Mouse (Mus musculus) lung, embryonic 14.5 days (tissue): ENCODE results near the gene Cilp2. TPM values are rescaled to one million over a fixed set of nuclear protein-coding genes. Genes with fewer than 3 reads are reported as not detected.

Source experiments
- ATAC-seq: fragments of 200-750 bp; cut with Nextera tagmentation; 2 replicates; pipeline ENCODE4 v1.8.0; 2017; ENCODE audit warnings: mild to moderate bottlenecking, moderate TSS enrichment, moderate library complexity; ENCODE audit not compliant: insufficient read depth
- DNase-seq: peaks from one replicate; pipeline ENCODE4 v3.0.0-alpha.2; 2015
- H3K27ac ChIP-seq: fragments of 300-500 bp; sonication (generic); 2 replicates; pipeline ENCODE4 v1.5.1; 2014; ENCODE audit warnings: low read depth, mild to moderate bottlenecking, moderate library complexity
- H3K27me3 ChIP-seq: fragments of 300-500 bp; sonication (generic); 2 replicates; pipeline ENCODE4 v1.6.1; 2014; ENCODE audit warnings: low read length, control low read depth; ENCODE audit not compliant: insufficient read depth
- H3K36me3 ChIP-seq: fragments of 300-500 bp; sonication (generic); 2 replicates; pipeline ENCODE4 v1.6.1; 2014; ENCODE audit warnings: control low read depth; ENCODE audit not compliant: insufficient read depth
- H3K4me1 ChIP-seq: fragments of 300-500 bp; sonication (generic); 2 replicates; pipeline ENCODE4 v1.6.1; 2014; ENCODE audit warnings: antibody characterized with exemption, control low read depth; ENCODE audit not compliant: insufficient read depth
- H3K4me2 ChIP-seq: fragments of 300-500 bp; sonication (generic); 2 replicates; pipeline ENCODE4 v1.6.1; 2014; ENCODE audit warnings: mild to moderate bottlenecking
- H3K4me3 ChIP-seq: fragments of 300-500 bp; sonication (generic); 2 replicates; pipeline ENCODE4 v1.5.1; 2014; ENCODE audit warnings: low read depth, low read length
- H3K9ac ChIP-seq: fragments of 300-500 bp; sonication (generic); 2 replicates; pipeline ENCODE4 v1.6.1; 2014
- H3K9me3 ChIP-seq: fragments of 300-500 bp; sonication (generic); 2 replicates; pipeline ENCODE4 v1.6.1; 2016; ENCODE audit warnings: low read depth, low read length, control low read depth
- CTCF ChIP-seq: IDR thresholded peaks from 2 replicates; pipeline ENCODE4 v1.5.1; 2016; ENCODE audit warnings: antibody characterized with exemption, low read depth
- WGBS: fragments of 180-500 bp; shearing (Covaris S2); extraction: QIAGEN DNeasy Blood & Tissue Kit; methylation state at CpG from one replicate; pipeline ENCODE4 v1.1.7; 2014; 5-methylcytosine and 5-hydroxymethylcytosine counted together
- polyA plus RNA-seq: library from polyadenylated mRNA; unstranded; fragments of >200 nt; fragmentation: Nextera tagmentation; extraction: Ambion mirVana; gene quantifications from 2 replicates; pipeline ENCODE4 v1.2.1, GENCODE M21; 2014

Cilp2 gene
- polyA plus RNA-seq: 0.25 and 0.31 TPM in 2 replicates

DNA sequence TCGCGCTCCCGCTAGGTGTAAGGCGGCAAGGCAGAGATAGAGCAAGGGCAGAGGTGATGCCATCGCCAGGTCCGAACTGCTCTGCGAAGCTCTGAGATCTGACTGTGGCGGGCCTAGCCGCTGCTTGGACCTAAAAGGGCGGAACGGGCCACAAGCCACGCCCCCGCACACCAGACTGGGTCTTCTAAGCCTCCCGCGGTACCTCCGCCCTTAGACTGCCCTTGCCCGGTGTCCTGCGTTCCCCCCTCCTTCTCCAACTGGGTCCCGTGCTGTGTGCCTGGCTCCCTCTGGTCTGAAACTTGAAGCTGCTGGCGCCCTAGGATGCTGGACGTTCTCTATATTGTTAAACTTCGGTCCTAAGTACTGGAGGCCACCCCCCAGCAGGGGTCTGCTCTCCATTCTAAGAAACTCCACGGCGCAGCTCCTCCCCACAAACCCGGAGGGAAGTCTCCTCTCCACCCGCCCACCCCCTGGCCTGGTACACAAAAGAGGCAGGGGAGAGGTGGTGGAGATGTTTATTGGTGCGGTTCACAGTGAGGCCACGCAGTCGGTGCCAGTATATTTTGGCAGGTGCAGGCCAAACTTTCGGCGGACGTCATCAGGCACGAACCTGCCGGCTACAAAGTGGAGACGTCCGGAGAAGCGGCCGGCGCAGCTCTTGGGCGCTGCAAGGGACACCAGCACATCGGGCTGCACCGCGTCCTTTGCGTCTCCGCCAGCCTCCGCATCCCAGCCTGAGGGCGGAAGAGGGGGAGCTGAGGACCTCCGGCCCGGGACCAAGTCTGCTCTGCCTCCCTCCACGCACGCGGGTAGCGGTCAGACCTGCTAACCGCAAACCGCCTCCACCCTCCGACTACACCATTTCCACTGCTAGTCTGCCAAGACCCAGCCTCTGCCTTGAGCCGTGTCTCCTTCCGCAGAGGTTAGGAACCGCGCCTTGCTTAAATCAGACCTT, at the start of gene Cilp2:
TSS of gene Cilp2 (minus strand) at position 399 of the 955 bp plus-strand sequence.
- peak within 1 kb of the TSS; percentile 53 for H3K4me2 ChIP-seq
- no peaks in the 10 kb centered on the region for H3K36me3 ChIP-seq
- no peaks in the 10 kb centered on the region for H3K4me1 ChIP-seq
- WGBS: under 1% methylated on average over 59 of the region's 60 CpGs
- peak; percentile 22; the same call in 1 of the 2 replicates for ATAC-seq
- peak within 1 kb of the TSS; percentile 29 for H3K4me3 ChIP-seq
- H3K9me3 ChIP-seq: no peaks in the 10 kb centered on the region
- no peak within 1 kb of the TSS for H3K9ac ChIP-seq
- DNase-seq: peak; percentile 42
- H3K27ac ChIP-seq: no peak within 1 kb of the TSS
- H3K27me3 ChIP-seq: peaks cover 84% of the 10 kb centered on the region
- no peak for TF ChIP-seq CTCF

DNA sequence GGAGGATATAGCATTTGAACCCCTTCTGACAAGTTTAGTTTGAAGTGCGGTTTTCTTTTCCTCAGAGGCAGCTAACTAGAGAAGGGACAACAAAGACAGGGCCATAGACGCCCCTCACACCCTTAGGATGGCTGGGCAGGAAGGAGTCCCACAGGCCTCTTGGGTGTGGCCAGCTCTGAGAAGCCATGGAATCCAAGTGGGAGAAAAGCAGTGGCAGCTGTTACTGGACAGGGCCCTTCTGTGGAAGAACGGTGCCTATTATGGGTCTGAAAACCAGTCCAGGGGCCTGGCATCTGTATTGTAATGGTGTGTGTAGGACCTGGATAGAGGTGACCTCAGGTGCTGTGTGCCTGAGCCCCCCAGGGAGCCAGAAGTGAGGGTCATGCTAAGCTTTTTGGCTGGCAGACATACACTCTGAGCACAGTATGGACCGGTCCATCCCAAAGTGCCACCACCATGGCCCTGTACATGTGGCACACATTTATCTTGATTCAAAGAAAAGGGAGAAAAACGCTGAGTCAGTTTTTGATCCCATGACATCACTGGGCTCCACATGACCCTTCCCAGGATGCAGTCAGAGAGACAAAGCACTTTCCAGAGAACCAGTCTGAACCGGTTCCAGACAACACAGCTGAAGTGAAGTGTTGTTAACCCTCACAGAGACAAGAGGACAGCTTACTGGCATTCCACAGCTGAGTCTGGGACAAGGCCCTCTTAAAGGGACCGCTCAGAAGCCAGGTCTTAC, 48.7 kb upstream of the Cilp2 start:
- ATAC-seq: peak; percentile 93
- peak overlapping the region; percentile 17; the same call in 1 of the 2 replicates for H3K9ac ChIP-seq

DNA sequence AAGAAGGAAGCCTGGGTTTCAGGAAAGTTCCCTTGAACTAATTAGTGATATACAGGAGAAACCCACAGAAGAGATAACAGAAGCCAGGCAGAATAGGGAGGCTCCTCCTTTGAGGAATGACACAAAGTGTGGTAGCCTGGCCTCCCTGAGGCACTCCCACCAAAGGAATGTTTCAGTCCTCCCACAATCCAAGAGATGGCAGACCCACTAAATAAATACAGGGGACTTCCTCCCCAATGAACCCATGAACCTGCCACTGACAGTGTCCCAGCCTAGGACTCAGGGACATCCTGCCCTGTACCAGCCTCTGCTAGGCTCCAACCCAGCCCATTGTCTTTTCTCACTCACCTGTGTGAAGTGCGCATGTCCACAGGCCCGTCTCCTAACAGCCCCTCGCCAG, 47.9 kb upstream of the Cilp2 start:
- DNase-seq: no peak
- H3K27me3 ChIP-seq: no peaks in the 10 kb centered on the region
- TF ChIP-seq CTCF: no peak
- H3K4me1 ChIP-seq: peaks cover 18% of the 10 kb centered on the region
- H3K36me3 ChIP-seq: peaks cover 24% of the 10 kb centered on the region
- H3K9ac ChIP-seq: no peak overlapping the region
- no peak for ATAC-seq
- H3K9me3 ChIP-seq: no peaks in the 10 kb centered on the region
- no peak overlapping the region for H3K4me3 ChIP-seq
- no peak overlapping the region for H3K4me2 ChIP-seq
- H3K27ac ChIP-seq: peak overlapping the region; percentile 86; the same call in 1 of the 2 replicates
- WGBS: 83% methylated on average over 3 of the region's 3 CpGs

More for the DNA sequence above, 48.7 kb upstream of the Cilp2 start:
- Histone ChIP-seq H3K27me3 (no peaks in the 10 kb centered on the region), H3K4me1 (peaks cover 18% of the 10 kb centered on the region), H3K4me3 (no peak overlapping the region), H3K36me3 (peaks cover 24% of the 10 kb centered on the region), H3K4me2 (no peak overlapping the region), H3K9me3 (no peaks in the 10 kb centered on the region), H3K27ac (peak overlapping the region; percentile 86)
- DNase-seq: peak; percentile 91
- no peak for TF ChIP-seq CTCF
- 44% methylated on average over 7 of the region's 7 CpGs for WGBS

DNA sequence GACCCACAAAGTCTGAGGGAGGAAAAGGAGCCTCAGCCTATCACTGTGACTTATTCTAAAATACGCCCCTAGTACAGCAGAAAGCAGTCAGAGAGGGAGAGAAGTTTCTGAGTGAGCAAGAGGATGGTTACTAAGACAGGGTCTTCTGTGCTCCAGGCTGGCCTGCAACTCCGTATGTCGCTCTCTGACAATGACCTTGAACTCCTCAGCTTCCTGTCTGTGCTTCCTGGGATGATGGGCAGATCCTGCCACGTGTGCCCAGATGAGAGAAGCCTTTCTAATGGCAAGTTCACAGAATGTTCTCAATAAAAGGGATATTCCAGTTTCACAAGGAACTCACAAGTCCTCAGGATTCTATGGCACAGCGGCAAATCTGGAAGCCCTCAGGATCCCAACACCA, 47.1 kb upstream of the Cilp2 start:
- Histone ChIP-seq H3K9me3 (no peaks in the 10 kb centered on the region), H3K36me3 (peaks cover 24% of the 10 kb centered on the region), H3K4me2 (no peak overlapping the region), H3K4me3 (no peak overlapping the region), H3K27ac (no peak overlapping the region), H3K9ac (no peak overlapping the region), H3K4me1 (peaks cover 15% of the 10 kb centered on the region), H3K27me3 (no peaks in the 10 kb centered on the region)
- no peak for DNase-seq
- no peak for ATAC-seq
- TF ChIP-seq CTCF: no peak
- 74% methylated on average over 5 of the region's 5 CpGs for WGBS

DNA sequence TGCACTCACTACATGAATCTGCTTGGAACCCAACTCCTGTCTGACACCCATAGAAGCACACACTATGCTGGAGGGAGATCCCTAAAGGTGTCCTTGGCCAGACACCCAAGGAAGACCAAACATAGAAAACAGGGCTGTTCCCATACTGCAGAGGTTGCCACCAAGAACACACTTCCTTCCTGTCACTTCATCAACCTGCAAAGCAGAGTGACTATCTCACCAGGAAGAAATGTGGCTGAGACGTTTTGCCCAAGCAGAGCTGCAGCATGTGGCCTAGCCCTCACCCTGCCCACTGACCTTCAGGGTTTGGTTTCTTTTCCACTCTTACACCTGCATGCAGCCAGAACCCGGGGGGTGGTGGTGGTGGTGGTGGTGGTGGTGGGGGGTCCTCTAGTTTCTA, 46.3 kb upstream of the Cilp2 start:
- no peaks in the 10 kb centered on the region for H3K9me3 ChIP-seq

DNA sequence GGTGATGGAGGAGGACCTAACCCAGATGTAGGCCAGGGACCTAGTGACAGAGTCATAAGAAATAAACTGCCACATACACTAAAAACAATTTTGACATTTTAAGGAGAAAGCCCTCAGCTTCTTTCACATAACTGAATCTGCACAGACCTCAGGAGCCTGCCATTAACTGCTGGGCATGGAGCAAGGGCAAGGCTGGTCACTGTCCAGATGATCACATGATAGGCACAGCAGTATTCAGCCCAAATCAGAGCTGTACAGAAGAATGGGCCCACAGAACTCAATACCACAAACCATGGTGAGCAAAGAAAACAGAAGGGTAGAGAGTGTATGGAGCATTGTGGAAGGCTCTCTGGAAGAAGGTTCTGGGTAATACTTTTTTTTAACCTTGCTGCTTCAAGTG, 39.4 kb upstream of the Cilp2 start:
- Histone ChIP-seq H3K36me3 (peaks cover 8% of the 10 kb centered on the region; the same call in 1 of the 2 replicates), H3K4me2 (no peak overlapping the region), H3K4me3 (no peak overlapping the region), H3K4me1 (no peaks in the 10 kb centered on the region), H3K9me3 (no peaks in the 10 kb centered on the region), H3K27ac (no peak overlapping the region), H3K9ac (no peak overlapping the region), H3K27me3 (no peaks in the 10 kb centered on the region)
- no peak for DNase-seq
- no peak for TF ChIP-seq CTCF
- ATAC-seq: no peak

More for the DNA sequence above, 46.3 kb upstream of the Cilp2 start:
- H3K4me2 ChIP-seq: no peak overlapping the region
- H3K4me1 ChIP-seq: peaks cover 12% of the 10 kb centered on the region
- H3K27ac ChIP-seq: no peak overlapping the region
- no peaks in the 10 kb centered on the region for H3K27me3 ChIP-seq
- peaks cover 24% of the 10 kb centered on the region for H3K36me3 ChIP-seq
- no peak for ATAC-seq
- no peak overlapping the region for H3K9ac ChIP-seq
- 66% methylated on average over 2 of the region's 2 CpGs for WGBS
- no peak for DNase-seq
- no peak for TF ChIP-seq CTCF
- no peak overlapping the region for H3K4me3 ChIP-seq

DNA sequence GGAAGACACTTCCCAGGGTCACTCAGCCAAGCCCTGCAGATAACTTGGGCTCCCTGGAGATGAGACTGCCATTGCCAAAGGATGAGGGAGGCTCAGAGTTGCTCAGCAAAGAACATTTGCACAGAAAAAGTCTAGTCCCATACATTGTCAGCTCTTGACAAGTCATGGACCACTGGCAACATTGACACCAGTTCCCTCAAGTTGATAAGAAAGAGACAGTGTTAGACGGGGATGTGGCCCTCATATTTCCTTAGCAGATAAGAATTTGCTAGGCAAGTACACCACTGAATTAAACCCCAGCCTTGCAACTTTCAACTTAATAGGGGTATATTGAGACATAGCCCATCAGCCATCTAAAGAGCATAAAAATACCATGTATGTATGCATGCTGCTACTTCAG, 36.5 kb upstream of the Cilp2 start:
- H3K4me1 ChIP-seq: no peaks in the 10 kb centered on the region
- DNase-seq (no peak), ATAC-seq (no peak)
- no peak for TF ChIP-seq CTCF
- no peak overlapping the region for H3K4me2 ChIP-seq
- peaks cover 8% of the 10 kb centered on the region; the same call in 1 of the 2 replicates for H3K36me3 ChIP-seq
- no peaks in the 10 kb centered on the region for H3K27me3 ChIP-seq
- no peak overlapping the region for H3K9ac ChIP-seq
- no peaks in the 10 kb centered on the region for H3K9me3 ChIP-seq
- no peak overlapping the region for H3K4me3 ChIP-seq
- 44% methylated on average over 1 of the region's 1 CpGs for WGBS
- no peak overlapping the region for H3K27ac ChIP-seq
